Mouse (Mus musculus) midbrain, embryonic 10.5 days (tissue): ENCODE measurements around the gene Maneal. TPM values are rescaled to one million over a fixed set of nuclear protein-coding genes. Genes with fewer than 3 reads are reported as not detected.
A peak's percentile ranks its signal among the peaks of the same experiment; 100 is the strongest.

Experiments used
- DNase-seq: peaks from one replicate; pipeline ENCODE4 v3.0.0-alpha.2; 2017; ENCODE audit warnings: low spot score
- H3K27ac ChIP-seq: fragments of 300-500 bp; sonication (generic); replicated peaks from 2 replicates; pipeline ENCODE4 v1.5.1; 2016; ENCODE audit warnings: mild to moderate bottlenecking
- H3K27me3 ChIP-seq: fragments of 300-500 bp; sonication (generic); 2 replicates; pipeline ENCODE4 v1.6.1; 2016; ENCODE audit warnings: low read depth, mild to moderate bottlenecking; ENCODE audit not compliant: poor library complexity, severe bottlenecking
- H3K36me3 ChIP-seq: fragments of 300-500 bp; sonication (generic); 2 replicates; pipeline ENCODE4 v1.6.1; 2016; ENCODE audit warnings: mild to moderate bottlenecking, moderate library complexity
- H3K4me1 ChIP-seq: fragments of 300-500 bp; sonication (generic); 2 replicates; pipeline ENCODE4 v1.6.1; 2016
- H3K4me3 ChIP-seq: fragments of 300-500 bp; sonication (generic); 2 replicates; pipeline ENCODE4 v1.5.1; 2016; ENCODE audit warnings: mild to moderate bottlenecking, moderate library complexity
- H3K9me3 ChIP-seq: fragments of 300-500 bp; sonication (generic); replicated peaks from 2 replicates; pipeline ENCODE4 v1.6.1; 2016; ENCODE audit warnings: mild to moderate bottlenecking
- WGBS: fragments of 180-500 bp; shearing (Covaris S2); methylation state at CpG from one replicate; pipeline ENCODE4 v1.1.7; 2016; 5-methylcytosine and 5-hydroxymethylcytosine counted together
- polyA plus RNA-seq: library from polyadenylated mRNA; unstranded; fragments of >200 nt; fragmentation: Nextera tagmentation; extraction: Ambion mirVana; gene quantifications from 2 replicates; pipeline ENCODE4 v1.2.1, GENCODE M21; 2016

Maneal gene
- polyA plus RNA-seq, 1 experiment from 2014 or later, result 4.2 TPM

- WGBS, result under 1% methylated on average over 37 of the region's 37 CpGs
- DNase-seq, result peak; percentile 96
- peak overlapping the region; percentile 80 for H3K27ac ChIP-seq
- H3K36me3 ChIP-seq, result peaks cover 4% of the 10 kb centered on the region; the same call in 1 of the 2 replicates
- peaks cover 56% of the 10 kb centered on the region for H3K4me1 ChIP-seq
- peaks cover 7% of the 10 kb centered on the region for H3K9me3 ChIP-seq
- H3K27me3 ChIP-seq, result peaks cover 69% of the 10 kb centered on the region
- peak overlapping the region; percentile 65 for H3K4me3 ChIP-seq
These were observed 19.5 kb upstream of the Maneal start for GRCm38 (mm10) chr4:124881341-124881908.

- peaks cover 7% of the 10 kb centered on the region for H3K9me3 ChIP-seq
- H3K36me3 ChIP-seq, result no peaks in the 10 kb centered on the region
- 6% methylated on average over 11 of the region's 11 CpGs for WGBS
- no peak for DNase-seq
- H3K4me1 ChIP-seq, result peaks cover 51% of the 10 kb centered on the region
- peak within 1 kb of the TSS; percentile 80 for H3K27ac ChIP-seq
- H3K4me3 ChIP-seq, result peak within 1 kb of the TSS; percentile 65
- H3K27me3 ChIP-seq, result peaks cover 61% of the 10 kb centered on the region
These were observed 18.6 kb upstream of the Maneal start, which contains the start of gene Epha10 for GRCm38 (mm10) chr4:124880599-124880998. Gene Epha10, plus strand, starts transcription at chr4:124880899.

- no peaks in the 10 kb centered on the region for H3K36me3 ChIP-seq
- no peaks in the 10 kb centered on the region for H3K4me1 ChIP-seq
- WGBS, result 92% methylated on average over 1 of the region's 1 CpGs
- H3K27me3 ChIP-seq, result no peaks in the 10 kb centered on the region
- H3K27ac ChIP-seq, result no peak overlapping the region
- no peaks in the 10 kb centered on the region; the same call in 1 of the 2 replicates for H3K9me3 ChIP-seq
- DNase-seq, result no peak
- no peak overlapping the region for H3K4me3 ChIP-seq
These were observed 10.7 kb upstream of the Maneal start for GRCm38 (mm10) chr4:124872719-124873118.

GRCm38 (mm10) chr4:124860446-124860845 lies 1.5 kb downstream of the Maneal start:
- no peaks in the 10 kb centered on the region for H3K9me3 ChIP-seq
- peak overlapping the region; percentile 75; the same call in 1 of the 2 replicates for H3K4me3 ChIP-seq
- DNase-seq, result peak; percentile 74
- peaks cover 28% of the 10 kb centered on the region for H3K4me1 ChIP-seq
- WGBS, result 18% methylated on average over 7 of the region's 7 CpGs
- H3K27ac ChIP-seq, result no peak overlapping the region
- H3K27me3 ChIP-seq, result peaks cover 28% of the 10 kb centered on the region
- peaks cover 39% of the 10 kb centered on the region for H3K36me3 ChIP-seq

DNA sequence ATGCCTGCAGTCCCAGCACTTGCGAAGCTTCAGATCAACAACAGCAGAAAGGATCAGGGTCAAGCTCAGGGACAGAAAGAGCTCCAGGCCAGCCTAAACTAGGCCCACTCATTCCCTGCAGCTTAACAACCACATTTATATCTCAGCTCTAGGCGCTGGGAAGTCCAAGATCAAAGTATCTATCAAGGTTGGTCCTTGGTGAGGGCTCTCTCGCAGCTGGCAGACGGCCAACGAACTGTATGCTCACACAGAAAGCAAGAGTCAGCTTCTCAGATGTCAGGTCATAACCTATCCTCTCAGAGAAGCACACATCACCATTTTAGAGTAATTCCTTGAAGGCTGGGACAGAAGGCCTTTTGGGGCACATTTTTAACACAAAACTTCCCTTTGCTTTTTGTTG lies 3.6 kb downstream of the Maneal start:
- WGBS, result 89% methylated on average over 5 of the region's 5 CpGs
- H3K4me3 ChIP-seq, result no peak overlapping the region
- no peak overlapping the region for H3K27ac ChIP-seq
- H3K9me3 ChIP-seq, result no peaks in the 10 kb centered on the region
- H3K36me3 ChIP-seq, result peaks cover 59% of the 10 kb centered on the region
- peaks cover 28% of the 10 kb centered on the region for H3K4me1 ChIP-seq
- DNase-seq, result no peak
- peaks cover 27% of the 10 kb centered on the region for H3K27me3 ChIP-seq

DNA sequence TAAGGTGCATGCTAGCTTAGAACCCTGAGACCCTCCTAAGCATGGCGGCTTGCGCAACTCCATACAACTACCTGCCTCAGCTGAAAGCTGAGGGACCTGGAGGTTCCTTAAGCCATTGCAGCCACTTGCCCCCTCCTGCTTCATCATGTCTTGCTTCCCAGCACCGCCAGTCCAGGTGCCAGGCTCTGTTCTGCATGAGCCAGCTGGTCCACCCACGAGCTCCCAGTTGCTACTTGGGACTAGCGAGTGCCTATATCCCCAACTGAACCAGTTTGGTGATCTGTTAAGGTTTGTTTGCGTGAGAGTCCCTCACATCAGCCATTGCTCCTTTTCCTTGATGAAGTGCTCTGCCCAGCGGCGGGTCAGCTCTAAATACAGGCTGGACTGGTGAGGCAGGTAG lies 5.7 kb downstream of the Maneal start:
- Histone ChIP-seq H3K36me3 (peaks cover 66% of the 10 kb centered on the region), H3K4me1 (peaks cover 30% of the 10 kb centered on the region), H3K4me3 (no peak overlapping the region), H3K27ac (no peak overlapping the region), H3K9me3 (no peaks in the 10 kb centered on the region), H3K27me3 (peaks cover 9% of the 10 kb centered on the region)
- WGBS, result 94% methylated on average over 8 of the region's 8 CpGs
- DNase-seq, result no peak

- WGBS, result under 1% methylated on average over 75 of the region's 75 CpGs
- Histone ChIP-seq H3K36me3 (peaks cover 42% of the 10 kb centered on the region), H3K27ac (peak within 1 kb of the TSS; percentile 96), H3K27me3 (no peaks in the 10 kb centered on the region), H3K4me3 (peak within 1 kb of the TSS; percentile 84), H3K4me1 (peaks cover 36% of the 10 kb centered on the region), H3K9me3 (no peaks in the 10 kb centered on the region)
- DNase-seq, result peak; percentile 57
These were observed 10.9 kb downstream of the Maneal start, which contains the start of gene 1110065P20Rik for GRCm38 (mm10) chr4:124850933-124851658. Gene 1110065P20Rik, minus strand, starts transcription at chr4:124851196.

DNA sequence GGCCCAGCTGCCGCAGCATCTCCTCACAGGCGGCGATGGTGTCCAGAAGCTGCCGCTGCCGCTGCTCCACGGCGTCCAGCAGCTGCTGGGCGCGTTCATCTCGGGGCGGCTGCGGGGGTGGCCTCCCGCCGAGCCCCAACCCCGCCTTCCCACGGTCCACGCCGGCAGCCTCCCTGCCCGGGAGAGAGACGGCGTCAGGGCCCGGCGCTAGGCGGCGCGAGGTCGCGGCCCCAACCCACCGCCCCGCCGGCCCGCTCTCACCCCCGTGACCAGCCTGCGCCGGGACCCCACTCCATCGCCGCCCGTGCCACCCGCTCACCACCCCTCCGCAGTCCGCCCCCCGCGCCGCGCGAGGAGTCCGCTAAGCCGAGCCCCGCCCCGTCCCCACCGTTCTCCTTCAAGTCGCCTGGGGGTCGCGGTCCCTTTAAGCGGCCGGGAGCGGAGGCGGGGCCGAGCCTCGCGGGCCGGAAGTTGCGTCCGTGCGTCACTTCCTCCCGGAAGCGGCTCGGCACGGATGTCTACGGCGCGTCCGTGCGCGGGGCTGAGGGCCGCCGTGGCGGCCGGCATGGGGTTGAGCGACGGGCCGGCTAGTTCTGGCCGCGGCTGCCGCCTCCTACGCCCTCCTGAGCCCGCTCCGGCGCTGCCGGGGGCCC lies 11.6 kb downstream of the Maneal start, which contains the start of gene Yrdc:
Gene Yrdc (plus strand): TSS at position 419 of the 653 bp plus-strand sequence.
- Histone ChIP-seq H3K4me3 (peak within 1 kb of the TSS; percentile 84), H3K4me1 (peaks cover 36% of the 10 kb centered on the region), H3K27ac (peak within 1 kb of the TSS; percentile 96), H3K9me3 (no peaks in the 10 kb centered on the region), H3K27me3 (no peaks in the 10 kb centered on the region), H3K36me3 (peaks cover 41% of the 10 kb centered on the region)
- WGBS, result under 1% methylated on average over 85 of the region's 90 CpGs
- peak; percentile 96 for DNase-seq

DNA sequence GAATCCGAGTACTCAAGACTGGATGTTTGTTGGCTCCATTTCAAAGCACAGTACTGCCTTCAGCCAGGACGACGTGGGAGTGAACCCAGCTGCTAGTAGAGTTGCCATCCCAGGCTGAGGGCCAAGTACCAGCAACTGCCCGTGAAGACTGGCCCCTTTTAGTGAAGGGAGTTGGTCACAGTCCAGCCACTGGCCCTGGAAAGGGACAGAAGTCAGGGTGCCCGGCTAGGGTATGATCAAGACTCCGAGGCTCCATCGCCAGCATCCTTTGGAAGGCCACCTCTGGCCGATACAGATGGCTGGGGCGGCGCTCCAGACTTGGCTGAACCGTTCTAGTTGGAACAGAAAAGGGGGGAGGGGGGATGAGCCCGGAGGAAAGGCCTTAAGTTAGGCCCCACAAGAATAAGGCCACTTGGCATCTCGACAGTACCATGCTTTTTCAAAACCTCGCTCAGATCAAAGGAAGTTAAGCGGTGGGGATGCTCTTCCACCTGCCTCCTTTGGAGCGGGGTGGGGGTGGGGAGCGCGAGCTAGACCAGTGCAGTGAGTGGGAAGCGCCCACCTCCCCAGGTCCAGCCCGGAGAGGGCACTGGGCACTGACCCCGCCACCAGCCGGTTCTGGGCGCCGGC lies 12.2 kb downstream of the Maneal start:
- H3K4me1 ChIP-seq, result peaks cover 36% of the 10 kb centered on the region
- no peaks in the 10 kb centered on the region for H3K27me3 ChIP-seq
- no peaks in the 10 kb centered on the region for H3K9me3 ChIP-seq
- DNase-seq, result no peak
- WGBS, result 3% methylated on average over 24 of the region's 24 CpGs
- H3K36me3 ChIP-seq, result peaks cover 42% of the 10 kb centered on the region
- H3K27ac ChIP-seq, result peak overlapping the region; percentile 96
- peak overlapping the region; percentile 84 for H3K4me3 ChIP-seq

- H3K36me3 ChIP-seq, result peaks cover 44% of the 10 kb centered on the region
- 0 out of 2 replicates have a peak overlapping the region, but pooled peaks have one; percentile 13 for H3K27ac ChIP-seq
- peak; percentile 87 for DNase-seq
- 6% methylated on average over 8 of the region's 8 CpGs for WGBS
- H3K27me3 ChIP-seq, result no peaks in the 10 kb centered on the region
- no peaks in the 10 kb centered on the region for H3K9me3 ChIP-seq
- H3K4me1 ChIP-seq, result peaks cover 32% of the 10 kb centered on the region
- no peak overlapping the region; the same call in 1 of the 2 replicates for H3K4me3 ChIP-seq
These were observed 14.4 kb downstream of the Maneal start for GRCm38 (mm10) chr4:124847573-124847972.

- DNase-seq, result peak; percentile 44
- no peak overlapping the region for H3K4me3 ChIP-seq
- peaks cover 6% of the 10 kb centered on the region; the same call in 1 of the 2 replicates for H3K9me3 ChIP-seq
- no peak overlapping the region for H3K27ac ChIP-seq
- H3K36me3 ChIP-seq, result peaks cover 82% of the 10 kb centered on the region
- WGBS, result 61% methylated on average over 11 of the region's 11 CpGs
- H3K27me3 ChIP-seq, result no peaks in the 10 kb centered on the region
- peaks cover 6% of the 10 kb centered on the region for H3K4me1 ChIP-seq
These were observed 18.5 kb downstream of the Maneal start for GRCm38 (mm10) chr4:124843493-124843892.

DNA sequence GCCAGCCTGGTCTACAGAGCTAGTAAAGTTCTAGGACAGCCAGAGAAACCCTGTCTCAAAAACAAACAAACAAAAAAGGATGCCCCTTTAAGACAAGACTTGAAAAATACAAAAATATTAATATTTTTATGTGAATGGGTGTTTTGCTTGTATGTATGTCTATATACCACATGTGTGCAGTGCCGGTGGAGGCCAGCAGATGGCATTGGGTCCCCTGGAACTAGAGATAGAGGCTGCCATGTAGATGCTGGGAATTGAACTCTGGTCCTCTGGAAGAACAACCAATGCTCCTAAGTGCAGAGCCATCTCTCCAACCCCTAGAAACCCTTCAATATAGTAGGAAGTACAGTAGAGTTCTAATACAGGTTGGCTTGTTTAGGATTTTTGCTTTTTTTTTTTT lies 21.0 kb downstream of the Maneal start:
- peaks cover 95% of the 10 kb centered on the region for H3K36me3 ChIP-seq
- no peaks in the 10 kb centered on the region for H3K27me3 ChIP-seq
- no peak overlapping the region for H3K4me3 ChIP-seq
- no peak overlapping the region for H3K27ac ChIP-seq
- H3K9me3 ChIP-seq, result peaks cover 6% of the 10 kb centered on the region; the same call in 1 of the 2 replicates
- DNase-seq, result no peak
- H3K4me1 ChIP-seq, result no peaks in the 10 kb centered on the region
- 91% methylated on average over 1 of the region's 1 CpGs for WGBS
